Mouse (Mus musculus): Measurements from ENCODE around the gene Ush2a.
A peak's percentile ranks its signal among the peaks of the same experiment; 100 is the strongest.

Ush2a gene

DNA sequence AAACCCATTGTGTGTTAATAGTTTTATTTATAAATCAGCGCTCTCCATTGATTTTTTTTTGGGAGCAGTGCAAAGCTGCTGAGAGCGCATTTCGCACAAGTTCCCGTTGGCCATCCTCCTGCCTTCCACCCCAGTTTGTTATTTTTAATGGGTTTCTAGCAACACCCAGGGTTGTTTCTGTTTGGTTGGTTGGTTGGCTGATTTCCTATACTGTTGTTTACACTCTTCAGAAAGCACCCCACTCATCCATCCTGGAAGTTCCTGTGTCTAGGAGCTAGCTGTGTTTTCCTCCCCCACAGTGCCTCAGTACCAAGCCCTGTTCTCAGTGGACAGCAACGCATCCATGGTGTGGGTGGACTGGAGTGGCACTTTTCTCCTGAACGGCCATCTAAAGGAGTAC lies 689.3 kb downstream of the Ush2a start:
- Histone ChIP-seq H3K27me3 (ENCODE audit: control insufficient read depth, insufficient read depth, low read length, poor library complexity, severe bottlenecking) (no peaks in the 10 kb centered on the region), H3K36me3 (ENCODE audit: control insufficient read depth, insufficient read depth, low read length, poor library complexity, severe bottlenecking) (no peaks in the 10 kb centered on the region)
- no peak for DNase-seq (ENCODE audit: low read depth, low spot score)

DNA sequence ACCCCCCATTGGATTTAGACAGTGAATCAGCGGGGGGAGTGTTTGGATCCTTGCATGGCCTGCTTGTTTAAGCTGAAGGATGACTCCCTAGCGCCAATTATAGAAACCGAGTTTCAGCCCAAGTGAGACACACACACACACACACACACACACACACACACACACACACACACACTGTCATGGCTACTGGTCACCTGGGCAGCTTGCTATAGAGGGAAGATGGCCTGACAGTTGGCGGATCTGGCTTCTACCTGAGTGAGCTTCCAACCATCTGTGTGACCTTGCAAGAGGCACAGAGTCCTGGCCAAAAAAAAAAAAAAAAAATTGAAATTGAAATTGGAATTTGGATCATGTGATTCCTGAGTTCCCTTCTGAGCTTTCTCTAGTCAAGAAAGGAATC lies 690.7 kb downstream of the Ush2a start:
- DNase-seq (ENCODE audit: low read depth, low spot score) = no peak
- H3K36me3 ChIP-seq (ENCODE audit: control insufficient read depth, insufficient read depth, low read length, poor library complexity, severe bottlenecking) = no peaks in the 10 kb centered on the region

DNA sequence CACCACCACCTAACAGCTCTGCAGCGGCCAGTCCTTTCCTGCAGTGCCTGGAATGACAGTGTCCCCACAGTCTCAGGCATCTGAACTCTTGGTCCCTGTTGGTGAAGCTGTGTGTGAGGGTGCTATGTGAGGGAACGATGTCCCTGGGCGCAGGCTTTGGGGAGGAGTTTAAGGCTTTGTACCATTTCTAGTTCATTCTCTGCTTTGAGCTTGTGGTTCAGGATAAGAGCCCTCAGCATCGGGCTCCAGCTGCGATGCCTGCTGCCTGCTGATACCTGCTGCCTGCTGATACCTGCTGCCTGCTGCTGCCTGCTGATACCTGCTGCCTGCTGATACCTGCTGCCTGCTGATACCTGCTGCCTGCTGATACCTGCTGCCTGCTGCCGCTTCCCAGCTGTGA lies 711.3 kb downstream of the Ush2a start:
- no peak for DNase-seq (ENCODE audit: low read depth, low spot score)
- Histone ChIP-seq H3K36me3 (ENCODE audit: control insufficient read depth, insufficient read depth, low read length, poor library complexity, severe bottlenecking) (peaks cover 21% of the 10 kb centered on the region), H3K27me3 (ENCODE audit: control insufficient read depth, insufficient read depth, low read length, poor library complexity, severe bottlenecking) (no peaks in the 10 kb centered on the region)

More for the DNA sequence above, 690.7 kb downstream of the Ush2a start:
- H3K27me3 ChIP-seq (ENCODE audit: control insufficient read depth, insufficient read depth, low read length, poor library complexity, severe bottlenecking) = no peaks in the 10 kb centered on the region

DNA sequence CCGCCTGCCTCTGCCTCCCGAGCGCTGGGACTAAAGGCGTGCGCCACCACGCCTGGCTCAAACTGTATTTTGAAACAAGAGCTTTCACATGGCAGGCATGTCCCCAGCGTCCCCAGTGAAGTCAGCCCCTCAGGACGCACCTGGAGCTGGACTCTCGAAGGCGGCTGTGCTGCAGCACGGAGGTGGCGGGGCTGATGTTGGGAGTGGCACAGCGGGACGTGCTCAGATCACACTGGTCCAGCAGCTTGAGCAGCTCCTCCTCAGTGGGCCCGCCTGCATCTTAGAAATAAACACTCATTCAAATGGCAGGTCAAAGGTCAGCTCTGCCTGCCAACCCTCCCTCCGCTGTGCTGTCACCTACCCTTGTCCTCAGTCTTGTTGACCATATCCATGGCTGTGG lies 712.1 kb downstream of the Ush2a start:
- H3K27me3 ChIP-seq (ENCODE audit: control insufficient read depth, insufficient read depth, low read length, poor library complexity, severe bottlenecking) = no peaks in the 10 kb centered on the region
- no peak for DNase-seq (ENCODE audit: low read depth, low spot score)
- H3K36me3 ChIP-seq (ENCODE audit: control insufficient read depth, insufficient read depth, low read length, poor library complexity, severe bottlenecking) = peaks cover 25% of the 10 kb centered on the region

DNA sequence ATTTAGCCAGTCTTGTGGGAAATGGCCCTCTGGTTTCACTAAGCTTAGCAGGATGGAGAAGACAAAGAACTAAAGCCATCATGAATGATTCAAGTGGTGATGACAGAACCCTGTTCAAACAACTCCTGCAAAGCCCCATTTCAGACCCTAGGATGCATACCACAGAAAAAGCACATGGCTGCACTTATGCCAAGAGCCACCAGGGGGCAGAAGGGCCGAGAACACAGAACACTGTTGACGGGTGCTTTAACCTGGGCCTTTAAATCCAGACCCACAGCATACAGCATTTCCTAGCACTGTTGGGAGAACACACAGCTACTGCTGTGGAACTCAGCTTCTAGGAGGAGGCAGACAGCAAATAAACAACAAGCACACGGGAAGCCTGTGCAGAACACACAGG lies 718.2 kb downstream of the Ush2a start:
- Histone ChIP-seq H3K36me3 (ENCODE audit: control insufficient read depth, insufficient read depth, low read length, poor library complexity, severe bottlenecking) (peaks cover 26% of the 10 kb centered on the region), H3K27me3 (ENCODE audit: control insufficient read depth, insufficient read depth, low read length, poor library complexity, severe bottlenecking) (no peaks in the 10 kb centered on the region)
- peak; percentile 67 for DNase-seq (ENCODE audit: low read depth, low spot score)

DNA sequence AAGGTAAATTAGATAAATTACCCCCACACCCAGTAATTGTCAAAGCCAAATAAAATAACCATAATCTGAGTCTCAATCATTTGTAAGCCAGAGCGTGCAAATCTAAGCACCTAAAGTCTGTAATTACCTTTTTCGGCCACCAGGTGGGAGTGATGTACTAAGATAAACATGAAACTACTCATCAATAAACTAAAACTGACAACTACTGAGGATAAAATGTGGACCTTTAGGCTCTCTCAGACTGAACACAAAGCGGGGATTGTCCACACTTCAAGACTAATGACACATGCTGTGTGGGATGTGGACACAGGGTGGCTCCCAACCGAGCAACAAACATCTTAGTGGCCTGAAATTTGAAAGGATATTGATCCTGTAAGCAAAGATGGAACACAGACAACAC lies 731.4 kb downstream of the Ush2a start:
- no peaks in the 10 kb centered on the region for H3K27me3 ChIP-seq (ENCODE audit: control insufficient read depth, insufficient read depth, low read length, poor library complexity, severe bottlenecking)
- DNase-seq (ENCODE audit: low read depth, low spot score) = peak; percentile 77

DNA sequence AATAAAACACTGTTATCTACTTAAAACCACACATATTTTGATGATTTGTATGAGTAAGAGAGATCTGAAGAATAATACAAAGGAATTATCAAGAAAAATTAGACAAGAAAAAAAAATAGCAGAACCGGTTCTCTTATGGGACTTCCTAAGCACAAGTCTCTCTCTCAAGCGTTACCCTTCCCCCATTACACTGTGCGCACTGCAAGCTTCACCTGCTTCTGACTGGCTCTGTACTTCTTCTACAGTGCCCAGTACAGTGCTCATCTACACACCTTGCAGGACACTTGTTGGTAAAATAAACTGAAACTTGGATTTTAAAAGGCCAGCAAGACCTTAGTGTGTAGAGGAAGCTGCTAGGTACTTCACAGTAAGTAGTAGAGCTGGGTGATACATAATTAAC lies 736.1 kb downstream of the Ush2a start:
- H3K27me3 ChIP-seq (ENCODE audit: control insufficient read depth, insufficient read depth, low read length, poor library complexity, severe bottlenecking) = no peaks in the 10 kb centered on the region
- peak; percentile 24 for DNase-seq (ENCODE audit: low read depth, low spot score)
- peaks cover 9% of the 10 kb centered on the region; the same call in 1 of the 2 replicates for H3K36me3 ChIP-seq (ENCODE audit: control insufficient read depth, insufficient read depth, low read length, poor library complexity, severe bottlenecking)

More for the DNA sequence above, 731.4 kb downstream of the Ush2a start:
- H3K36me3 ChIP-seq (ENCODE audit: control insufficient read depth, insufficient read depth, low read length, poor library complexity, severe bottlenecking) = peaks cover 20% of the 10 kb centered on the region

DNA sequence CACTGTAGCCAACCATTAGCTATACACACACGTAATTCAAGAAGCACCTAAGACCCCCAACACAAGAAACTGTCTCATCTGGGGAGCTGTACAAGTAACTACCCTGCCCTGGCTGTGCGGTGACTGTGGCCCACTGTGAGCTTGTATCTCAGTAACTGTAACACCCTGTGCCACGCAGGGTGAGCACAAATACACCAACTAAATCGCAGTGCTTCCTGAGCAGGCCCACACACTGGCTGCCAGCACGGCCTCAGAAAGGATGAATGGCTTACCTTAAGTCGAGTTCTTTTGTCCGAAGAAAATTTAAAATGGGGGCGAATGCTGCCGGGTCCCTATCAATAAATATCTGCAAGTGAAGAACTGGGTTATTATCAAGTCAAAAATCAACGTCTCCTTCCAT lies 738.2 kb downstream of the Ush2a start:
- Histone ChIP-seq H3K27me3 (ENCODE audit: control insufficient read depth, insufficient read depth, low read length, poor library complexity, severe bottlenecking) (no peaks in the 10 kb centered on the region), H3K36me3 (ENCODE audit: control insufficient read depth, insufficient read depth, low read length, poor library complexity, severe bottlenecking) (peaks cover 7% of the 10 kb centered on the region; the same call in 1 of the 2 replicates)
- DNase-seq (ENCODE audit: low read depth, low spot score) = peak; percentile 28

DNA sequence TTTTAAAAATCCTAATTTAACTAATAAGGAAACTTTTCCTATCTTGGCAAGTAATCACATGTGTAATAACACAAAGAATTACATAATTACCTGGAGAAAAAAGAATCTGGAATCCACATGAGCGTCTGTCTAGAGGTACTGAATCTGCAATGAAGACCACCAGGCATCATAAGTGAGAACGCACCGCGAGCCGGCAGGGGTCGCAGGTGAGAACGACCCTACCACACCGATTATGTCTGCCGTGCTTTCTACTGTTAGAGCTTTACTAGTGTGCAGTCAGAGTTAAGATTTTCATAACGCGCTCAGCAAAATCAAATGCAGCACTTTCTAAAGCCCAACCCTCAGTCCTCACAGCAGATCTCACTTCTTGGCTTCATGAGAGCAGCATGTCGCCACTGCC lies 740.0 kb downstream of the Ush2a start:
- no peak for DNase-seq (ENCODE audit: low read depth, low spot score)
- Histone ChIP-seq H3K36me3 (ENCODE audit: control insufficient read depth, insufficient read depth, low read length, poor library complexity, severe bottlenecking) (peaks cover 2% of the 10 kb centered on the region; the same call in 1 of the 2 replicates), H3K27me3 (ENCODE audit: control insufficient read depth, insufficient read depth, low read length, poor library complexity, severe bottlenecking) (no peaks in the 10 kb centered on the region)

DNA sequence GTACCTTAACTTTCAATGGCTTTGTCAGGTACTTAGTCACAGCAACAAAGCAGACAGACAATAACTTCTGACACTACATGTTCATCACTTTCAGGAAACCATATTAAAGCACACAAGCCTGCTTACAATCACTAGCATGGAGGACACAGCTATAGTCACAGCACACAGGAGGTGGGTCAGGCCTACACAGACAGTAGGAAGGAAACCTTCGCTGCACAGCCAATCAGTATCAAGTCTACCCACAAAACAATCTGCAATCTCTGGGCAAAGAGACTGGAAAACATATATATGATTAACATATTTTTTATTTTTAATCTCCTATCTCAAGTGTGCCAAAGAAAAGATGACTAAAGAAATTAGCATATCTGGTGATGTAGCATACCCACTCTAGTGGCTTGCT lies 743.0 kb downstream of the Ush2a start:
- Histone ChIP-seq H3K27me3 (ENCODE audit: control insufficient read depth, insufficient read depth, low read length, poor library complexity, severe bottlenecking) (no peaks in the 10 kb centered on the region), H3K36me3 (ENCODE audit: control insufficient read depth, insufficient read depth, low read length, poor library complexity, severe bottlenecking) (no peaks in the 10 kb centered on the region)
- no peak for DNase-seq (ENCODE audit: low read depth, low spot score)

DNA sequence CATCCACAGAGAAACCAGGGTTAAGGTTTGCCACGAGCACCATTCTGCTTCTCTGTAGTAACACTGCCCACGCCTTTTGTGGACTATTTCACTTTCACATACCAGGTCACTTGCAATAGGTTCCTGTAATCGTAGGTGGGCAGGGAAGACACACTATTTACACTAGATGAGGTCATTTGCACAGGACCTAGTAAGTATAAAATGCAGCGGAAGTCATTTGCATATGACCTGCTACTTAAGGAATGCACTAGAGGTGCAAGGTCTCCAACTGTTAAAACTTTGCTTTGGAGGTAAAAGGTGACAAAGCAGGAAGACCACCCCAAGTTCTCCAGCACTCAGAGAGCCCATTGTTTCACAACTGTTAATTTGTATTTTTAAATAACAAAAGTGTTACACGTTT lies 744.4 kb downstream of the Ush2a start:
- Histone ChIP-seq H3K27me3 (ENCODE audit: control insufficient read depth, insufficient read depth, low read length, poor library complexity, severe bottlenecking) (no peaks in the 10 kb centered on the region), H3K36me3 (ENCODE audit: control insufficient read depth, insufficient read depth, low read length, poor library complexity, severe bottlenecking) (no peaks in the 10 kb centered on the region)
- DNase-seq (ENCODE audit: low read depth, low spot score) = peak; percentile 54

DNA sequence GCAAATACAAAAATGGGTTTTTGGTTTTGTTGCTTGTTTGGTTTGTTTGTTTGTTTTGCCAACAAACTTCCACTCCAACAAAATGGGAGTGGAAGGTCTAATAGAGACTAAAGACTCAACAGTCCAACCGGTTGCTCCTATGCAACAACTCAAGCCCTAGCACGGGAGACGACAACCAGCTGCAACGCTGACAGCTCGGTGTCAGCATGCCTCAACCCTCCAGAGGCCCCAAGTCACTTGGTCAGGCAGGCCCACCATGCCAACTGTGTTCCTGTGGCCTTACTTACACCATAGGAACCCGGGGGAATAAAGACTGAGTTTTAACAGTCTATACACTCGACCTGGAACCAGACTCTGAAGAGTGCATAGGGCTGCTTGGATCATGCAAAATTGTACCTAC lies 745.0 kb downstream of the Ush2a start:
- H3K27me3 ChIP-seq (ENCODE audit: control insufficient read depth, insufficient read depth, low read length, poor library complexity, severe bottlenecking) = no peaks in the 10 kb centered on the region
- no peaks in the 10 kb centered on the region for H3K36me3 ChIP-seq (ENCODE audit: control insufficient read depth, insufficient read depth, low read length, poor library complexity, severe bottlenecking)
- DNase-seq (ENCODE audit: low read depth, low spot score) = no peak

DNA sequence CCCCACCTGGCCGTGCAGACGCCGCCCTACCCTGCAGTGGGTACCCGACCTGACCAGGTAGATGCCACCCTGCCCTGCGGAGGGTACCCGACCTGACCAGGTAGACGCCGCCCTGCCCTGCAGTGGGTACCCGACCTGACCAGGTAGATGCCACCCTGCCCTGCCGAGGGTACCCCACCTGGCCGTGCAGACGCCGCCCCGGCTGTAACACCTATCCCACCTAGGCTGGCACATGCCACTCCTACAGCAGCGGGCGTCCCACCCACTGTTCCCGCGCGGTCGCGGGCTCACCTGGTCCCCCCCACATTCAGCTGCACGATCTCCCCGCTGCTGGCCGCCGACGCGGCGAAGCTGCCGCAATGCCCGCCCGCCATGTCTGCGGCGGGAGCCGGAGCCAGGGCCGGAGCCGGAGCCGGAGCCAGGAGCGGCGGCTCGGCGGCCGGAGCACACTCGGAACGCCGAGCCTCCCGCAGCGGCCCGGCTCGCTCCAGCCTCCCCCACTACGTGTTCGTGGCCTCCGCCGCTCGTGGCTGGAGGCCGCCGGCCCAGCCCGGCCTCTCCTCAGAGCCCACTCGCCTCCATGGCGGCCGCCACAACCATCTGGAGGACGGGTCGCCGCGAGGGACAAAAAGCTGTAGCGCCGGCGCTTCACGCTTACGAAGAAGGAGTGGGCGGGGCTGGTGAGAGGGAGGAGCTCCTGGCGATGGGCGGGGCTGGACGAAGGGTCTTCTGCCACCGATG lies 745.6 kb downstream of the Ush2a start, which contains the start of gene Kctd3:
Gene Kctd3, minus strand, starts transcription at position 603 of the 741 bp plus-strand sequence.
- no peaks in the 10 kb centered on the region for H3K27me3 ChIP-seq (ENCODE audit: control insufficient read depth, insufficient read depth, low read length, poor library complexity, severe bottlenecking)
- peak; percentile 96 for DNase-seq (ENCODE audit: low read depth, low spot score)
- no peaks in the 10 kb centered on the region for H3K36me3 ChIP-seq (ENCODE audit: control insufficient read depth, insufficient read depth, low read length, poor library complexity, severe bottlenecking)

DNA sequence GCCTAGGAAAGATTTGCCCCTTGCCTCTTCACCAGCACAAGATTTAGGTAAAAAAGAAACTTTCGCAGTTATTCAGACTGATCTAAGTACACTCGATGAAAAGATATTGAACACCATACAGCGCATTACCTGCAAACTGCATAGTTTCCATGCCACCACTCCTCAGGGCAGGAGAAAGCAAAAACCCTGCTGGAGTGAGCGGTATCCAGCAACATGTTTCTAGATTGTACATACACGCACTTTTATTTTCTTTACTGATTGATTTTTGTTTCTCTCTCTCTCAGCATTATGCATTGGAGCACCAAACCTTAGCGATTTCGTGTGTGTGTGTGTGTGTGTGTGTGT lies 746.1 kb downstream of the Ush2a start:
- no peaks in the 10 kb centered on the region for H3K36me3 ChIP-seq (ENCODE audit: control insufficient read depth, insufficient read depth, low read length, poor library complexity, severe bottlenecking)
- no peaks in the 10 kb centered on the region for H3K27me3 ChIP-seq (ENCODE audit: control insufficient read depth, insufficient read depth, low read length, poor library complexity, severe bottlenecking)
- DNase-seq (ENCODE audit: low read depth, low spot score) = no peak

DNA sequence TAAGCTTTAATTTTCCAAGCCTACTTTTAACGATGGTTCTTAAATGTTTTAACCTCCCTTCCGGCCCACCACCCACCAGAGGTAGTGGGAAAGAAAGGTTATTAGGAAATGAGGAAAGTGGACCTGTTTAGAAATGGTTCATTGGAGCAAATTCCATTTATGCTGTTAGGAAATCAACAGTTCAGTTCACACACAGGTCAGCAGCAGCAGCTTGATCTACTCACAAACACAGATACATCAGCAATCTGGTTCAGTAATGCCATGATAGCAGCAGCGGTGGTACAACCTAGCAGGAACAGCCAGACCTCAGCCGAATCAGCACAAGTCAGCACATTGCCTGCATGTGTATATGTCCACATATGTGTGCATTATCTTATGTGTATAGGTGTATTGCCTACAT lies 748.8 kb downstream of the Ush2a start:
- no peak for DNase-seq (ENCODE audit: low read depth, low spot score)
- H3K36me3 ChIP-seq (ENCODE audit: control insufficient read depth, insufficient read depth, low read length, poor library complexity, severe bottlenecking) = no peaks in the 10 kb centered on the region

More for the DNA sequence above, 748.8 kb downstream of the Ush2a start:
- peaks cover 2% of the 10 kb centered on the region; the same call in 1 of the 2 replicates for H3K27me3 ChIP-seq (ENCODE audit: control insufficient read depth, insufficient read depth, low read length, poor library complexity, severe bottlenecking)

All from splenic B cell, adult 2 months (primary cell).